Mouse (Mus musculus) spleen, postnatal 0 days (tissue): ENCODE measurements around the gene E130116L18Rik. TPM values are rescaled to one million over a fixed set of nuclear protein-coding genes. Genes with fewer than 3 reads are reported as not detected.

Experiments used
- polyA plus RNA-seq: library from polyadenylated mRNA; unstranded; fragments of >200 nt; fragmentation: Nextera tagmentation; extraction: Ambion mirVana; gene quantifications from 2 replicates; pipeline ENCODE4 v1.2.1, GENCODE M21; 2015

Gene E130116L18Rik
- polyA plus RNA-seq = not detected in 2 replicates

DNA sequence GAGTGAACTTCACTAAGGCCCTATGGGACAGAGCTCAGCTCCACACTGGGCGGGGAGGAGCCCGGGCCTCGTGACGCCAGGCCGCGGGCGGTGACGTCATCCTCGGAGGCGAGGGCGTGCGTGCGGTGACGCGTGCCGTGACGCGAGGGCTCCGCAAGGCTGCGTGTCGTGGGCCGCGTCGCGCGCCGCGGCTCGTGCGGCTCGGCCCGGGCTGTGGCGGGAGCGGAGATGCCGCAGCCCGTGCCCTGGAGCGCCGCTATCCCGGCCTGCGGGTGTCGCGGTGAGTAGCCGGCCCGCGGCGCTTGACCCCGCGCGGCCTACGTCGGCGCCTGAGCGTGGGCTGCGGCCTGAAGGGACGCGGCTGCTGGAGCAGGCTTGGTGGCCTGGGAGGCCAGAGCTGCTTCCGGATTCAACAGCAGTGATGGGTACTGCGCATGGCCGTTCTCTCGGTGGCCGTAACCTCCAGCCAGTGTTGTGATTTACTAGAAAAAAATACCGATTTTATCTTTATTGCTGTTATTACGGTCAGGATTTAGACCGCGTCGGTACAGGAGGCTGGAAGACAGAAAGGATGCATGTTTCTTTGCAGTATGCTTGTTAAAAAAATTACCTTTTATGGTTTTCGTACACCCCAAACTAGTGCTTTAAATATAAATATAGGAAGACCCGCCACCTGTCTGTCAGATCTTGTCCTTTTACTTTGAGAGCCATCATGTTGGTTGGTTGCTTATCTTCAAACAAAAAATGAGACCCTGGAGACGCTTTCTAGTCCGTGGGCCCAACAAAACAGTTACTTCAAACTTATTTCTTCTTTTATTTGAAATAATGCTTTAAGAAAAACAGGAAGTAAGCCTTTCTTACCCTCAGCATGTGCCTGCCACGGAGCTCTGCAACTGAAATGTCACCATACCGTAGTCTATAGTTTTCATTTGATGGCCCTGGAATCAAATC, at the start of gene E130116L18Rik:
Gene E130116L18Rik, minus strand, starts transcription at position 402 of the 951 bp plus-strand sequence.

DNA sequence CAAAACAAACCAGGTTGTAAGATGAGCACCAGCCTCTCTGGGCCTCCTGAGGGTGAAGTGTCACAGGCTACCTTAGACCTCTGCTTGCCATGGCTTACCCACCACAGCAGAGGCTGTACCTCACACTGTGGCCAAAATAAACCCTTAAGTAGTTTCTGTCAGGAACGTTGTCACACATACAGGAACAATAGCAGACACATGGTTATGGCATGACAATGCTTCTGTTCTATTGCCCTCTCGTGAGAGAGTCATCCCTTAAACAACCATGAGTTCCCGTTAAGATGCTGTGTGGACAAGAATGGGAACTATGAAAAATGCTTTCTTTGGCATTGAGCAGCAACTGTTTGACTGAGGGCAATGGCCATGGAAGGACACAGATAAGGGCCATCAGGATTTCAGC, 1.3 kb downstream of the E130116L18Rik start, which contains the start of gene Galnt11:
Gene Galnt11, plus strand, starts transcription at position 301 of the 400 bp plus-strand sequence.

GRCm38 (mm10) chr5:25181004-25181531, 41.9 kb downstream of the E130116L18Rik start, which contains the start of gene Galntl5:
Galntl5 (plus strand) TSS chr5:25181460.

Other genes with a start within 250 kb of the E130116L18Rik start
- gene Prkag2, start 122.5 kb downstream of the E130116L18Rik start, polyA plus RNA-seq = 5.4 and 6.4 TPM in 2 replicates
- gene Galntl5, start 41.7 kb downstream of the E130116L18Rik start, polyA plus RNA-seq = not detected in 2 replicates
- gene Galnt11, start 1.2 kb downstream of the E130116L18Rik start, polyA plus RNA-seq = 6.5 and 9.7 TPM in 2 replicates